Mouse (Mus musculus) liver, embryonic 14.5 days (tissue): ENCODE results near the gene AI467606. TPM values are rescaled to one million over a fixed set of nuclear protein-coding genes. Genes with fewer than 3 reads are reported as not detected.
"Not testable (repeated sequence)": the region's sequence is repeated elsewhere in the genome, so short reads cannot be mapped to it uniquely, and the experiment has no call there.

Experiments
- ATAC-seq: fragments of 200-750 bp; cut with Nextera tagmentation; 2 replicates; pipeline ENCODE4 v1.8.0; 2017; ENCODE audit warnings: moderate number of reproducible peaks, mild to moderate bottlenecking, moderate library complexity; ENCODE audit not compliant: insufficient read depth
- DNase-seq, 3 experiments: peaks; one replicate each; pipeline ENCODE4 v3.0.0-alpha.2; 2012 to 2013; ENCODE audit warnings: low read depth in 3 of 3, low spot score in 3 of 3
- H3K27ac ChIP-seq: fragments of 300-500 bp; sonication (generic); 2 replicates; pipeline ENCODE4 v1.5.1; 2014; ENCODE audit warnings: moderate library complexity, mild to moderate bottlenecking, control low read depth, inconsistent platforms
- H3K27me3 ChIP-seq: fragments of 300-500 bp; sonication (generic); 2 replicates; pipeline ENCODE4 v1.6.1; 2014; ENCODE audit warnings: mild to moderate bottlenecking, low read length, moderate library complexity; ENCODE audit not compliant: control insufficient read depth, insufficient read depth
- H3K36me3 ChIP-seq: fragments of 300-500 bp; sonication (generic); replicated peaks from 2 replicates; pipeline ENCODE4 v1.6.1; 2014; ENCODE audit warnings: low read depth; ENCODE audit not compliant: control insufficient read depth, insufficient read depth
- H3K4me1 ChIP-seq, 2 experiments: fragments of 200-500 bp in 1 of 2; fragments of 300-500 bp in 1 of 2; sonication (generic) in 1 of 2; replicated peaks; 2 replicates each; pipeline ENCODE4 v1.6.1; 2012 to 2014; ENCODE audit warnings: antibody characterized with exemption in 1 of 2, inconsistent platforms in 1 of 2, low read length in 1 of 2; ENCODE audit not compliant: control insufficient read depth in 2 of 2, insufficient read depth in 2 of 2
- H3K4me2 ChIP-seq: fragments of 300-500 bp; sonication (generic); 2 replicates; pipeline ENCODE4 v1.6.1; 2014; ENCODE audit warnings: low read depth, mild to moderate bottlenecking, control low read depth, moderate library complexity
- H3K4me3 ChIP-seq, 2 experiments: fragments of 200-500 bp in 1 of 2; fragments of 300-500 bp in 1 of 2; sonication (generic) in 1 of 2; 2 replicates each; pipeline ENCODE4 v1.5.1; 2012 to 2014; ENCODE audit warnings: low read depth in 2 of 2, low read length in 2 of 2, mild to moderate bottlenecking in 2 of 2, control low read depth in 1 of 2, inconsistent platforms in 1 of 2, moderate library complexity in 1 of 2; ENCODE audit not compliant: insufficient read depth in 1 of 2
- H3K9ac ChIP-seq: fragments of 300-500 bp; sonication (generic); replicated peaks from 2 replicates; pipeline ENCODE4 v1.6.1; 2014; ENCODE audit warnings: mild to moderate bottlenecking, control low read depth, moderate library complexity
- H3K9me3 ChIP-seq: fragments of 300-500 bp; sonication (generic); 2 replicates; pipeline ENCODE4 v1.6.1; 2016; ENCODE audit warnings: low read length, mixed read lengths; ENCODE audit not compliant: control insufficient read depth
- CTCF ChIP-seq: IDR thresholded peaks from 2 replicates; pipeline ENCODE4 v1.5.1; 2016; ENCODE audit warnings: antibody characterized with exemption, low read depth, control low read depth
- EP300 ChIP-seq: IDR thresholded peaks from 2 replicates; pipeline ENCODE4 v1.6.1; 2016; ENCODE audit warnings: antibody characterized with exemption, low read depth
- WGBS: fragments of 180-500 bp; shearing (Covaris S2); extraction: QIAGEN DNeasy Blood & Tissue Kit; methylation state at CpG from one replicate; pipeline ENCODE4 v1.1.7; 2014; ENCODE audit not compliant: insufficient replicate concordance; 5-methylcytosine and 5-hydroxymethylcytosine counted together
- polyA plus RNA-seq, 2 experiments: library from polyadenylated mRNA; depleted of rRNA in 1 of 2; stranded (reverse) in 1 of 2; unstranded in 1 of 2; fragments of >200 nt; fragmentation: Nextera tagmentation in 1 of 2; extraction: Ambion mirVana in 1 of 2; gene quantifications; 2 replicates each; pipeline versions ENCODE4 v1.2.1 to v1.2.3; 2012 to 2014

Gene AI467606
- polyA plus RNA-seq, 2 experiments: 5.3 to 7.6 TPM

DNA sequence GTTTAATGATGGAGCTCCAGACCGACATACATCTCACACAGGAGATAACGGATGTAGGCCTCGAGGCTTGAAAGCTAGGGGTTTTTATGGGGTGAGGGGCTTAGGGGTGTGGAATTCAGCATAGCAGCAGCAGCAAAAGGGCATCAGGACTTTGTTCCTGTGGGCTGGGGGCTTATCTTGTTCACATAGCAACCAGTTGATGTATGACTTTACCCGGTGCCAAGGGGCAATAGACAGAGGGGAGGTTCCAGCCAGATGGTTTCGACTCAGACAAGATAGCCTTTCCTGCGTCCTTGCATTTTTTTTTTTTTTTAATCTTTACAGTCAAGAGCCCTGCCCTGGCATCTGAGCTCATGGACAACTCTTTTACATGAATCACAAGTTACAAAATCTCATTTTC lies 5.4 kb upstream of the AI467606 start:
- H3K27me3 ChIP-seq, H3K9me3 ChIP-seq, H3K4me2 ChIP-seq, H3K9ac ChIP-seq, H3K4me3 ChIP-seq, H3K36me3 ChIP-seq: not testable (repeated sequence)
- 20% methylated on average over 6 of the region's 6 CpGs for WGBS
- H3K27ac ChIP-seq: peak overlapping the region; percentile 63
- H3K4me1 ChIP-seq: peaks cover 16 to 53% of the 10 kb centered on the region in 2 experiments
- peak; percentile 60 for TF ChIP-seq EP300
- DNase-seq (peak; percentile 47 to 55 (median 50)), ATAC-seq (peak; percentile 64; the same call in 1 of the 2 replicates)

DNA sequence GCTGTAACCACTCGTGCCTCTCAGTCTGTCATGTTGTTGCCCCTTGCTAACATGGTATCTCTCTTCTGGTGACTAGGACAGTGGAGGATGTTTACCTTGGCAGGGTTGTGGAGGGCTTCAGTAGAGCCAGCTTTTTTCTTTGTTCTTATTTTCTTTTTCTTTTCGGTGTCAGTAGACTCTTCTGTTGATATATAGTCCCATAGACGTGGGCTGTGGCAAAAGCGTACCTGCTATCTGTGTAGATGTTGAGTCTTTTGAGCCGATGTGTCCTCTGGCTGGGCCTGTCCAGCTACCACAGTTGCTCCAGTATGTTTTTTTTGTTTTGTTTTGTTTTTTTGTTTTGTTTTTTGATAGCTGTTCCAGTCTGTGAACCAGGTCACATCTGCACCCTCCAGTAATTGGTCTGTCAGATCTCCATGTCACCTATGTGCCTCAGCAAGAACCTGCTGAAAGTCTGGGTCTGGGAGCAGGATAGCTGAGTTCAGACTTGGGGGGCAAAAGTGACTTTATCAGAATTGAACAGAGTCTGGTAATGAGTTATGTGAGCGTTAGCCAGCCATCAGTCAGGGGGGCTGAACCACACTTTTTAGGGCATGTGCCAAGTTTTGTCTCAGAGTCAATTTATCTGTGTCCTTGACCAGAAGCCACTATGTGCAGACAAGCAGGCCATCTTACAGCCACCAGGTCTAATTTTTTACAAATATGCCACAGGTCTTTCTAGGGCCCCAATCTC lies 3.7 kb upstream of the AI467606 start, which contains the start of gene Zg16:
TSS of gene Zg16 (minus strand) at position 51 of the 733 bp plus-strand sequence.
- H3K4me1 ChIP-seq: peaks cover 17 to 59% of the 10 kb centered on the region in 2 experiments
- H3K9ac ChIP-seq: peak within 1 kb of the TSS; percentile 2

DNA sequence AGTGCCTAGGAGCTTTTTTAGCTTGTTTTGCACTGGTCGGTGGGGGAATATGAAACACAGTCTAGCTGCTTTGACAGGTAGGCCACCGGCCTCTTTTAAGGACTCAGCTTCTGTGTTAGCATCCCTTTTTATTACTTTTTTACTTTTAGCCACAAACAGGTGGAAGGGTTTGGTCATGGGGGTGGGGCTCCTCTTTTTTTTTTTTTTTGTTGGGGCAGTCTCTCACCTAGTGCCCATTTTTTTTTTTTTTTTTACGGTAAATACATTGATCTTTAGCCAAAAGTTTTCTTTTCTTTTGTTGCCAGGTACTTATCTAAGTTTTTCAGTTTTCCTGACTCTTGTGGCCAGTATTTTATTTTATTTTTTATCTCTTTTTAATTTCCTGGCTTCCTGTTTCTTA lies 3.1 kb upstream of the AI467606 start:
- no peaks in the 10 kb centered on the region for H3K9me3 ChIP-seq
- TF ChIP-seq EP300 (no peak), CTCF (no peak)
- H3K4me1 ChIP-seq: peaks cover 17 to 57% of the 10 kb centered on the region in 2 experiments
- no peak overlapping the region for H3K4me2 ChIP-seq
- no peak for DNase-seq
- no peak overlapping the region; the same call in 1 of the 2 replicates for H3K9ac ChIP-seq
- H3K27ac ChIP-seq: peak overlapping the region; percentile 69
- WGBS: 38% methylated on average over 3 of the region's 3 CpGs
- H3K36me3 ChIP-seq: no peaks in the 10 kb centered on the region; the same call in 1 of the 2 replicates
- H3K27me3 ChIP-seq: no peaks in the 10 kb centered on the region
- no peak overlapping the region for H3K4me3 ChIP-seq
- no peak for ATAC-seq

More for the DNA sequence above, 3.7 kb upstream of the AI467606 start, which contains the start of gene Zg16:
- 0 out of 2 replicates have a peak, but pooled peaks have one; percentile 17 for TF ChIP-seq EP300
- not testable (repeated sequence) for H3K4me2 ChIP-seq, H3K9me3 ChIP-seq, H3K36me3 ChIP-seq, ATAC-seq, DNase-seq, H3K4me3 ChIP-seq, H3K27me3 ChIP-seq
- WGBS: 39% methylated on average over 6 of the region's 6 CpGs
- H3K27ac ChIP-seq: peak within 1 kb of the TSS; percentile 69

GRCm38 (mm10) chr7:127088901-127089845 lies 2.0 kb upstream of the AI467606 start:
- Histone ChIP-seq H3K9me3 (no peaks in the 10 kb centered on the region), H3K36me3 (no peaks in the 10 kb centered on the region; the same call in 1 of the 2 replicates), H3K4me2 (peak overlapping the region; percentile 79), H3K27me3 (no peaks in the 10 kb centered on the region), H3K9ac (peak overlapping the region; percentile 71), H3K4me1 (peaks cover 17 to 51% of the 10 kb centered on the region in 2 experiments), H3K4me3 (peak overlapping the region; percentile 31 to 35), H3K27ac (peak overlapping the region; percentile 89)
- no peak for TF ChIP-seq CTCF
- no peak for TF ChIP-seq EP300
- peak in 1 of 3 experiments; percentile 45 for DNase-seq
- no peak for ATAC-seq
- WGBS: 8% methylated on average over 27 of the region's 27 CpGs
